Mouse (Mus musculus): Measurements from ENCODE around the gene Dhx33. TPM values are rescaled to one million over a fixed set of nuclear protein-coding genes. Genes with fewer than 3 reads are reported as not detected.

Dhx33 gene
- polyA plus RNA-seq, 1 experiment from 2014 or later, result 24.2 TPM

DNA sequence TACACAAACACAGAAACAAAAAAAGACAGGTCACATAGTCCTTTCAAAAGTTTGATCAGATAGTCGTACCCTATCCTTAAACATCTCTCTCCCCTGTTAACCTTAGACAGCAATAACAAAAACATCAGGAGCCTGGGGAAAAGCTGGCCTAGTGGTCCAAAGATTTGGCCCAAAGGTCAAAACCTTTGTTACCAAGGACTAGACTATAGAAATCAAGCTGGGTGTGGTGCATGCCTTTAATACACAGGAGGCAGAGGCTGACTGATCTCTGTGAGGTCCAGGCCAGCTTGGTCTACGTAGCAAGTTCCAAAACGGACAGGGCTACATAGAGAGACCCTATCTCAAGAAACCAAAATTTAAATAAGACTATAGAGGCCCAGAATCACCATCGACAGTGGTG is 49.5 kb downstream of the Dhx33 start:
- DNase-seq (ENCODE audit: low spot score) (no peak), ATAC-seq (replicated peaks; ENCODE audit: low FRiP score) (no peak)
- Histone ChIP-seq H3K4me1 (replicated peaks; ENCODE audit: control insufficient read depth, insufficient read depth, low read length) (no peaks in the 10 kb centered on the region), H3K4me2 (no peak overlapping the region), H3K4me3 (ENCODE audit: low read depth, low read length) (no peak overlapping the region), H3K9me3 (ENCODE audit: control insufficient read depth, low read length) (no peaks in the 10 kb centered on the region), H3K9ac (ENCODE audit: low read depth, low read length) (no peak overlapping the region), H3K36me3 (ENCODE audit: control insufficient read depth, insufficient read depth, low read length) (peaks cover 52% of the 10 kb centered on the region), H3K27ac (ENCODE audit: low read depth, low read length) (no peak overlapping the region), H3K27me3 (replicated peaks; ENCODE audit: control insufficient read depth, insufficient read depth, low read length) (no peaks in the 10 kb centered on the region)
- 95% methylated on average over 4 of the region's 4 CpGs for WGBS

DNA sequence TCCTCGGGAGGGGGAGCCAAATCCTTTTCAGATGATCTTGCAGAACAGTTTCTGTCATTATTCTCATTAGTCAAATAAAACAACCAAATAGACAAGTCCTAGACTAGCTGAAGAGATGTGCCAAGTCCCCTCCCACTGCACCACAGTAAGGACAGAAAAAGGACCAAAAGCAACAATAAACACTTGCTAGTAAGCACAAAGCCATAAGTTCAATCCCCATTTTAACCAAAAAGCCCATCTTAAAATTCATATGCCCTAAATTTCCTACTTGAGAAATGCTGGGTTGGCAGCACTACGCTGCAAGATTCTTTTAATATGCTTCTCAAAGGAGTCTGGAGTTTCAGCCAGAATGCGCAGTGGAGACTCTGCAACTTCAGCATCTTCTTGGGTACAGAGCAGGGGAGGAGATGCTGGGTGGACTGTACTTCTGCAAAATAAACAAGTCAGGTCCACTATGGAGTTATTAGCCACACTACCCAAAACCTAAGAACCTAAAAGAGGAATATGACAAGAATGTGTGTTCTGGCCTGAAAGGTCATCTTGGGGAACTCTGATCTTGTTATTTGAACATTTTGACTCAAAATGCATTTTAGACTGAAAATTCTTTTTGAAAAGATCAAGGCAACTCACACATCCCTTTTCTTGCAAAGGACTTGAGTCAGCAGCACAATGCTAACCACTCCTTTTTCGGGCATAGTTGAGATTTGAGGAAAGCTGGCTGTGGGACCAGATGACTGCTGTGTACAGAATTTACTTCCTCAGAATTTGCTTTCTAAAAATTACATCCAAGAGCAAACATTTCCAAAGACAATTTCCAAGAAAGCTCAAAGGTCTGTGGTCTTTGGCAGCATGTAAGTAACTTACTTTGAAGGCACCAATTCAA is 59.1 kb downstream of the Dhx33 start:
- H3K4me3 ChIP-seq (ENCODE audit: low read depth, low read length), result no peak overlapping the region
- ATAC-seq (replicated peaks; ENCODE audit: low FRiP score), result no peak
- 83% methylated on average over 4 of the region's 4 CpGs for WGBS

DNA sequence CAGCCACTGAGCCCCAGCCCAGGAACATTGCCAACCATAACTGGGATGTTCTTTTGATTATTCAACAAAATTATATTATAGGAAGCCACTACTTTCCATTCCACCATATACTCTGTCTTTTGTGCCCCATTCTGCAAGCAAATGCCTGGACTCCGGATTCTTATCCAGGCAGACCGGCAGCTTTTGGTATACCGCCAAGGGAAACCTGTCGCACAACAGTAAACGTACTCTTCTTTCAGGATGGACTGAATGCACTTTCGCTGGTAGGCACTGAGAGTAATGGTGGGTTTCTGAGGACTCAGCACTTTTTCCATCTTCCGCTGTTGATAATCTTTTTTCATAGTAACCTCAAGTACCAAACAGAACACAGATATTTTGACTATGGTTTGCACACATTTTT is 60.6 kb downstream of the Dhx33 start:
- Histone ChIP-seq H3K4me3 (ENCODE audit: low read depth, low read length) (no peak overlapping the region), H3K9me3 (ENCODE audit: control insufficient read depth, low read length) (no peaks in the 10 kb centered on the region), H3K9ac (ENCODE audit: low read depth, low read length) (no peak overlapping the region), H3K4me2 (no peak overlapping the region), H3K27me3 (replicated peaks; ENCODE audit: control insufficient read depth, insufficient read depth, low read length) (no peaks in the 10 kb centered on the region), H3K4me1 (replicated peaks; ENCODE audit: control insufficient read depth, insufficient read depth, low read length) (no peaks in the 10 kb centered on the region), H3K36me3 (ENCODE audit: control insufficient read depth, insufficient read depth, low read length) (peaks cover 45% of the 10 kb centered on the region), H3K27ac (ENCODE audit: low read depth, low read length) (no peak overlapping the region)
- DNase-seq (ENCODE audit: low spot score) (no peak), ATAC-seq (replicated peaks; ENCODE audit: low FRiP score) (no peak)
- WGBS, result 92% methylated on average over 7 of the region's 7 CpGs

More for the DNA sequence above, 59.1 kb downstream of the Dhx33 start:
- Histone ChIP-seq H3K36me3 (ENCODE audit: control insufficient read depth, insufficient read depth, low read length) (peaks cover 54% of the 10 kb centered on the region), H3K9me3 (ENCODE audit: control insufficient read depth, low read length) (no peaks in the 10 kb centered on the region), H3K27ac (ENCODE audit: low read depth, low read length) (no peak overlapping the region), H3K4me2 (no peak overlapping the region), H3K9ac (ENCODE audit: low read depth, low read length) (no peak overlapping the region), H3K27me3 (replicated peaks; ENCODE audit: control insufficient read depth, insufficient read depth, low read length) (no peaks in the 10 kb centered on the region), H3K4me1 (replicated peaks; ENCODE audit: control insufficient read depth, insufficient read depth, low read length) (no peaks in the 10 kb centered on the region)
- DNase-seq (ENCODE audit: low spot score), result no peak

DNA sequence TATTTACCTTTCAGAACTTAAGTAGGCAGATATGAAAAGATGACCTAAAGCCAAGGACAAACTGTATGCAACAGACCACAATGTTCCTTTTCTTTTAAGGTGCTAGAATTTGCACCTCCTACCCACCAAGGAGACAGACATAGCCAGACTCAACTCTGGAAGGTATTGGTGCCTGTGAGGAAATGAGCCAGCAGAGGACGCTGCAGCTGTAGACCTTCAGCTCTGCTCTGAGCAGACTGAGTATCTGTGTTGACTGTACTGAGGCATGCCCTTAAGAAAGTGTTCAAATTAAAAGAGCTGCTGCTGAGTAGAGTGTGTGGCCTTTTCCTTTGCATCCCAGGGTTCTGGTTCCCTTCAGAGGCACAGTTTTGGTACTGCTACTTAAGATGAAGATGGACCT is 61.6 kb downstream of the Dhx33 start:
- DNase-seq (ENCODE audit: low spot score), result no peak
- 73% methylated on average over 1 of the region's 1 CpGs for WGBS
- H3K9ac ChIP-seq (ENCODE audit: low read depth, low read length), result no peak overlapping the region
- no peaks in the 10 kb centered on the region for H3K9me3 ChIP-seq (ENCODE audit: control insufficient read depth, low read length)
- H3K36me3 ChIP-seq (ENCODE audit: control insufficient read depth, insufficient read depth, low read length), result peaks cover 37% of the 10 kb centered on the region
- no peaks in the 10 kb centered on the region for H3K27me3 ChIP-seq (replicated peaks; ENCODE audit: control insufficient read depth, insufficient read depth, low read length)
- H3K4me3 ChIP-seq (ENCODE audit: low read depth, low read length), result no peak overlapping the region
- no peak overlapping the region for H3K27ac ChIP-seq (ENCODE audit: low read depth, low read length)
- ATAC-seq (replicated peaks; ENCODE audit: low FRiP score), result no peak
- H3K4me1 ChIP-seq (replicated peaks; ENCODE audit: control insufficient read depth, insufficient read depth, low read length), result no peaks in the 10 kb centered on the region
- no peak overlapping the region for H3K4me2 ChIP-seq

DNA sequence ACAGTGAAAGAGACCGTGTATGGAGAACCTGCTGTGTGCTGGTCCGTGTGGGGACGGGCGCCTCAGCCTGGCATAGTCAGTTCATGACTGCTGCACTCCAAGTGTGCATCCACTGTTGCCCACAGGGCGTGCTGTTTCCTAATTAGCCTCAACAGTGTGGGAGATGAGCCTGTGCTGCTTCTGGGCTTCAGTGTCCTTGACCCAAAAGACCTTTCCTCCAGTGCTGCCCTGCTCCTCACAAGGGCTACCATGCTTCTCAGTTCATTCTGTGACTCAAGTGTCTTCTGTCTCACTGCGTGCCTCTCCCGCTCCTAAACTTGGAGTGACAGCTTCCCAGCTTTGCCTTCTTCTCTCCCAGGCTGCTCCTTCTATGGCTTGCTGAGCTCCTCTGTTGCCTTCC is 68.9 kb downstream of the Dhx33 start:
- no peak overlapping the region for H3K4me2 ChIP-seq
- H3K27me3 ChIP-seq (replicated peaks; ENCODE audit: control insufficient read depth, insufficient read depth, low read length), result no peaks in the 10 kb centered on the region
- no peak overlapping the region for H3K27ac ChIP-seq (ENCODE audit: low read depth, low read length)
- DNase-seq (ENCODE audit: low spot score) (no peak), ATAC-seq (replicated peaks; ENCODE audit: low FRiP score) (no peak)
- H3K9me3 ChIP-seq (ENCODE audit: control insufficient read depth, low read length), result no peaks in the 10 kb centered on the region
- H3K9ac ChIP-seq (ENCODE audit: low read depth, low read length), result no peak overlapping the region
- H3K4me1 ChIP-seq (replicated peaks; ENCODE audit: control insufficient read depth, insufficient read depth, low read length), result no peaks in the 10 kb centered on the region
- 92% methylated on average over 7 of the region's 7 CpGs for WGBS
- H3K4me3 ChIP-seq (ENCODE audit: low read depth, low read length), result no peak overlapping the region
- peaks cover 21% of the 10 kb centered on the region for H3K36me3 ChIP-seq (ENCODE audit: control insufficient read depth, insufficient read depth, low read length)

Other genes with a start within 250 kb of the Dhx33 start
- 3.3 and 4.0 TPM in 2 replicates for gene Zfp3, start 240.2 kb downstream of the Dhx33 start, polyA plus RNA-seq (2014; fragmentation: Nextera tagmentation; extraction: Ambion mirVana)
- gene Scimp, start 191.9 kb downstream of the Dhx33 start, polyA plus RNA-seq (2014; fragmentation: Nextera tagmentation; extraction: Ambion mirVana), result 0.30 and 0.82 TPM in 2 replicates
- gene Rabep1, start 159.7 kb downstream of the Dhx33 start, polyA plus RNA-seq (2014; fragmentation: Nextera tagmentation; extraction: Ambion mirVana), result 25.7 and 28.9 TPM in 2 replicates
- 125 and 144 TPM in 2 replicates for gene Nup88, start 34.5 kb downstream of the Dhx33 start, polyA plus RNA-seq (2014; fragmentation: Nextera tagmentation; extraction: Ambion mirVana)
- 111 and 124 TPM in 2 replicates for gene Rpain, start 34.2 kb downstream of the Dhx33 start, polyA plus RNA-seq (2014; fragmentation: Nextera tagmentation; extraction: Ambion mirVana)
- gene C1qbp, start 21.4 kb downstream of the Dhx33 start, polyA plus RNA-seq (2014; fragmentation: Nextera tagmentation; extraction: Ambion mirVana), result 568 and 569 TPM in 2 replicates
- gene Mis12, start 15.2 kb upstream of the Dhx33 start, polyA plus RNA-seq (2014; fragmentation: Nextera tagmentation; extraction: Ambion mirVana), result 31.3 and 31.9 TPM in 2 replicates
- 49.5 and 51.6 TPM in 2 replicates for gene Derl2, start 15.4 kb upstream of the Dhx33 start, polyA plus RNA-seq (2014; fragmentation: Nextera tagmentation; extraction: Ambion mirVana)
- gene 6330403K07Rik, start 29.1 kb upstream of the Dhx33 start, polyA plus RNA-seq (2014; fragmentation: Nextera tagmentation; extraction: Ambion mirVana), result 16.3 and 20.6 TPM in 2 replicates
- gene Nlrp1a, start 140.3 kb upstream of the Dhx33 start, polyA plus RNA-seq (2014; fragmentation: Nextera tagmentation; extraction: Ambion mirVana), result 0.09 and 0.27 TPM in 2 replicates
- 0.04 TPM in 2 replicates for gene Nlrp1b, start 226.3 kb upstream of the Dhx33 start, polyA plus RNA-seq (2014; fragmentation: Nextera tagmentation; extraction: Ambion mirVana)

Data from liver, embryonic 11.5 days (tissue).